Mouse (Mus musculus) induced T-regulatory cell, adult 2 months (primary cell): ENCODE measurements around the gene Cd9.

ENCODE experiments used
- DNase-seq: peaks from one replicate; pipeline ENCODE4 v3.0.0-alpha.2; 2012; ENCODE audit warnings: low read depth

The Cd9 gene

DNA sequence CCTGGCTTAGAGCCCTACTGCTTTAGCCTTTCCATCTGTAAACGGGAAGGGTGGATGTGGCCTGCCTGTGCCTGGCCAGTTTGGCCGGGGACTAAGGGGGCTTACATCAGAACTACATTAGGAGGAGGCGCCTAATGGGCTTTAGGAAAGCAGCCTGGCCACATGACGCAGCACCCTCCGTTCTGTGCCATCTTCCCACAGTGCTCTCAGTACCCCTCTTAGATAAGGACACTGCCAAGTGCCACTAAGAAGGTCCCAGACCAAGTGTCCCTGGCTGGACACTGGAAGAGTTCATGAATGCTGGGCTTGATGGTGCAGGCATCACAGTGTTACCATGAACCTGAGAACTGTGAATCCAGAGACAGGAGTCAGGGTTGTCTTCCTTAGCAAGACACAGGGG lies 20.7 kb downstream of the Cd9 start:
- no peak for DNase-seq

DNA sequence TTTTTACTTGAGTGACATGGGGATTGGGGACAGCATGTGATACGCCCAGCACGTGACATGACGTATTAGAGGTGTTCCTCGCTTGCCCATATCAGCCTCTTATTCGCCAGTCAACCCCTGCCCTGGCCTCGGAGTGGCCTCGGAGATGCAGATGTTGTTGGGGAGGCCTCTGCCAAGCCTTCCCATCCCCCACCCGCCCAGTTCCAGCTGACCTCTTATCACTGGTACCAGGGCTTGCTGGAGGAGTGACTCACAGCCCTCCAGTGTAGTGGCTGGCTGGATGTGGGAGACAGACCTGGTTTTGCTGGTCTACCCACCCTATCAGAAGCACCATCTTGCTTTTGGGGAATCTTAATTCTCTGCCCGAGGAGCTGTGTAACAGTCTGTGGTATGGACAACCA lies 21.3 kb downstream of the Cd9 start:
- DNase-seq: no peak

DNA sequence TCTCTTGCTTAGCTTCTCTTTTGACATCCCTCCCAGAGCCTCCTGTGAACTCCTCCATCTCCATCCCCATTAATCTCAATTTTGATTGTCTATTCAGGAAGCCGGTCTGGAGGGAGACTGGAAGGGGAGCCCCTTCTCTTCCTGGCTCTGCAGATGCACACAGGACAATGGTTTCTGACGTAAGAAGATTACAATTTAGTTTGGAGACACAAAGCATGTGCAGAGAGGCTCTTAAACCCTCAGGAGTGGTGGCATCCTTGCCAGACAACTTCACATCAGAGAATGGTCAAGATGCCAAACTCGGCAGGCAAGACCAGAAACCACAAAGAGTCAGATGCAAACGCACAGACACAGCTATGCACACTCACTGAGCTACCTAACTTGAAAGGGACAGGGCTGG lies 22.7 kb downstream of the Cd9 start:
- no peak for DNase-seq

DNA sequence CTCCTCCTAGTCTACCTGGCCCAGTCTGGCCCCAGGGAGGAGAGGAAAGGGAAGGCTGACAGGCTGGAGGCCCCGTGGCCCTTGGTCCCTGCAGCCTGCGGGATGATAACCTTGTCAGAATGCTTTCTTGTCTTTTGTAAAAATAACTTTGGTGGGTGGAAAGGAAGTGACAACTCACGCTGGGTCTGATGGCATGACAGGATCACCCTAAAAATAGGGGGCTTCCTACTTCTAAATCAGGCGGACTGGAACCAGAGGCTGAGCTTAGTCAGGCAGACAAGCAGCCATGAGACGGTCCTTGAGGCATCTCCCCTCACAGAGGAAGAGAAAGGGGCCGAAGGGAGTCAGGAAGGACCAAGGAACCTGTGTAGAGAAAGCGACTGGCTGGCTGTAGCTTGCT lies 23.3 kb downstream of the Cd9 start:
- DNase-seq: no peak

DNA sequence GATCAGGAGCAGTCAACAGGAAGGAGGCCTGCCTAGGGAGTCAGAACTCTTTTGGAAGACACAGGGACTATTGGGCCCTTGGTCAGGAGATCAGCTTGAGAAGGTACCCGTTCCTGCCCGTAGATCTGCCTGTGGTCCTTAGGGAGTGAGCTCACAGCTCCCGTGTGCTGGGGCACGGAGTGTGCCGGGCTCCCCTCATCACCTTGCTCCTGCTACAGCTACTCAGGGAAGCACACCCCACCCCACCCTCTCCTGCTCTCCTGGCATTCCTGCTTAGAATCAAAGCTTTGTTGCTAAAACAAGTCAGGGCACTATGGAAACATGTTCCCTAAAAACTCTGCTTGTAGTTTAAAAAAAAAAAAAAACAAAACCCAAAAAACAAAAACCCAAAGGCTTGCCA lies 24.0 kb downstream of the Cd9 start:
- DNase-seq: no peak

DNA sequence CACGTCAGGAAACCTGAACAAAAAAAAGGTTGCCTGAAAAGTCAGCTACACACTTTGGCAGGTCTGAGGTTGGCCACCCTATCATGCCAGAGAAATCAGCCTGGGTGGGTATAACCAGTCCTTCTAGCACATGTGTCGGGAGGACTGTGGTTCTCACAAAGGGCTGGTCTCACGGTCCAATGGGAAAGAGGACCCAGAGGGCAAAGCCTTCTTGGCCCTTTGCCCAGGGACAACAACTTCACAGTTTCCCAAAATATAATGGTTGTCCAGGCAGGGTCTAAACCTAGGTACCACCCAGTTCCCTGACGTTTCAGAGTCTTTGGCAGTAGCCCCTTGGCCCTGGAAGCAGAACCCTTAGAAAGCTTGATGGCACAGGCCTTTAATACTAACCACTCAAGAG lies 25.4 kb downstream of the Cd9 start:
- DNase-seq: no peak

DNA sequence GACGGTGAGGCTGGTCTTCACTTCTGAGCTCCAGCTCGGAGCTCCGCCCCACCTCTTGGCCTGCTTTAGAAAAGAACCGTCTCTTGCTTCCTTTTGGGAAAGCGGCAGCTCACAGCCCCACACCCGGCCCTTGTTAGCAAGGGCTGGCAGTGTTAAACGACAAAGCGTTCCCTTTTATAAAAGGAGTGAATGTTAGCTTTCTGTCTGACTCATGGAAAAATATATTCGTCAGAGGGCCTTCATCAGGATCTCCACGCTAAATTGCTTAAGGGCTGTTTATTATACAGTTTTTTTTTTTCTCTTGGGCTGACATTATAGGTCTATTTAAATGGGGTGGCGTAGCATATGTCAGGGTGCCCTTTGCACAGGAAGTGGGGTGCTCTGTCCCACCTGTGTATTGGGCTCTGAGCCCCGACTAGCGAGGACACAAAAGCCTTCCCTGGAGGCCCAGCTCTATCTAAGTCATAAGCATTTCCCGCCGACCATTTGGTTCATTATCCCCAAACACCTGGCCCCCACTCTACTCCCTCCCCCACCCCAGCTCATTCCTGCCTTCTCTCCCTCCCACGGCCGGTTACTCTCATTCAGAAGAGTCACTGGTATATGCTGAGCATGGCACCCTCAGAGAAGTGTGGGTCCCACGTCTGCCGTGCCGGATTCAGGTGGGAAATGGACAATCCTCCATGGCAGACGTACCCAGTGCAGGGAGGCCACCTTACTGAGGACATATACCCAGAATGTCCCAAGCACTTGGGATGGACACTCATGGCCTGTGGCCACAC lies 26.2 kb downstream of the Cd9 start:
- DNase-seq: peak; percentile 57

DNA sequence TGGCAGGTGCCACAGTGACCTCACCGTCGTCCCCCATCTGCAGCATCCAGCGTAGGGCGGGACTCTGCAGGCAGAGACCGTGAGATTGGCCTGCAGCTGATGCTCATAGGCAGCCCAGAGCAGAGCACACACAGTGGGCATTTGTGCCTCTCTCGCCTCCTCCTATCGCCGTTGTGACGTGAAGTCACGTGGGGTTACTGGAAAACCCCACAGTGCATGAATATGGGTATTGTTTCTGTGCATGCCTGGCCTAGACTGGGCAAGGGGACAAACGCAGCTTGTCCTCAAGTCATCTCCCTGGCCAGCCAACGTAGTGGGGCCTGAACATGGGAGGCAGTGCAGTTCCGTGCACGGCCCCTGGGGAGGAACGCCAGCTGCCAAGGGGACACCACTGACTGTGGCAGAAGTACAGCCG lies 27.3 kb downstream of the Cd9 start:
- DNase-seq: peak; percentile 65

DNA sequence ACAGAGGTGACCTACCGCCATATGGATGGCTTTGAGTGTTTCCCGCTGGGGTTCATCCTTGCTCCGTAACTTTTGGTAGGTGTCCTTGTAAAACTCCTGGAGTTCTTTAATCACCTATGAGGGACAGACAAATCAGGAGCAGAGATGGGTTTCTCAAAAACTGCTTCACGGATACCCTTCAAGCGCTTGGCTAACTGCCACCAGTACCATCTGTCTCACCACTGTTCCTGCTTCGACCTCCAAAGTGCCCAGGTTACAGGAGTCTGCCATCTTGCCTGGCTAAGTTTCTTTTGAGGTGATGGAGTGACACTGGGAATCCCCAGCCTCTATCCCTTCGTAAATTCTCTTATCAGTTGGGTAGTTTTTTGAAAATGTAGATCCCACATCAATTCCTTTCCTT lies 32.3 kb downstream of the Cd9 start:
- no peak for DNase-seq

DNA sequence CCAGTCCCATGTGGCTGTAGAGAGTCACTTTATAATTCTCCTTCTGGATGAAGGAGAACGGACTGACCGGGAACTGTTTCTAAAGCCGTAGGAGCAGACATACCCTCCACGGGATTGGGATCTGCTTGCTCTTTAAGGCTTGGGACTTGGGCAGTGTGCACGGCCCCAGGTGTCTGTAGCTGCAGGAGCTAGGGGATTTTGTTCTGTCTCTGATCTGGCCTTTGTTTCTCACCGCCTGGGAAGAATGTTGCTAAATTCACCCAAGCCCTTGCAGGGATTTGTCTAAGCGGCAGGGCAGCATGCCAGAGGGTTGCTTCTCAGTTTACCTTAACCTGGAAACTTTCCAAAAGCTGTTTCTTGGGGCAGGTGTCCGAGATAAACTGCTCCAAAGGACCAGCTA lies 32.8 kb downstream of the Cd9 start:
- no peak for DNase-seq

DNA sequence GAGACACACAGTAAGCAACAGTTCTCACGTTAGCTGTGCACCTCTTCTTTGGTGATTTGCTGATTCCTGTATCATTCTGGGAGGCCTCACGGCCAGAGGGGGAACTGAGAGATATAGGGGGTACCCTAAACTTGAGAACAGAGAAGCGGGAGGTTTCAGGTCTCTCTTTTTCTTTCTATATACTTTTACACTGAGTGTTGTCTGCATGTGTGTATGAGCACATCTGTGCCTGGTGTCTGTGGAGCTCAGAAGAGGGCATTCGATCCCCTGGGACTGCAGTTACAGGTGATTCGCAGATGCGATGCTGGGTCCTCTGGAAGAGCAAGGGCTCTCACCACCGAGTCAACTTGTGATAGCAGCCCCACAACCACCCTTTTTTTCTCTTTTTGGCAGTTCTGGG lies 33.3 kb downstream of the Cd9 start:
- no peak for DNase-seq

DNA sequence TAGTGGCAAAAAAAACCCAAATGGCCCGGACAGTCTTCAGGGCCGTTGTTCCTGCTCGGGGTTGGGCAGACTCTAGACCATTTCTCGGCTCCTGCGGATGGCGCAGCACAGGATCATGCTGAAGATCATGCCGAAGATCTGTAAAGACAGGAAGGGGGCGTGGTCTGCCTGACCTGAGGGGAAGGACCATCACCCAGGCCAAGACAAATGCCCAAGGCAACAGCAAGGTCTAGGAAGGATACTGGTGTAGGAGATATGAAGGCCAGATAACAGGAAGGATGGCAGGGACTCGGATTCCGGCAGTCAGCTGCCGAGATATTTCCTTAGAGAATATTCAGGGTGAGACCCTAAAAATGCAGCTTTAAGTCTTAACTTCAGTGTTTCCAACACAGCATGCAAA lies 34.0 kb downstream of the Cd9 start:
- DNase-seq: no peak

DNA sequence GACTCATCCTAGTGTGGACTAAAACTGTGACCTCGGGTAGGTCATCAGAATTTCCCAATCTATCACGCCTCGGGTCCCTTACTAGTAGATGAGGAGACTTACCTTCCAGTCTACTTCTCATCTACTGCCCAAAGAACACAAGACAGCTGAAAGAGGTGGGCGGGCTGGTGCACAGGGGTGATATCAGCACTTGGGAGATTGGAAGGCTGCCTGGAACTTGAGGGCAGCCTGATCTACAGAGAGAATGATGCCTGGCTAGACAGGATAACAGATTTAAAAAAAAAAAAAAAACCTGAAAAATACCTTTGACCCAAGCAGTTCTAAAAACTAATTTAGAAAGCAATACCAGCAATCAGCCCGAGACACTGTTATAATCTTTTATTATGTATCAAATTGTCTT lies 34.7 kb downstream of the Cd9 start:
- no peak for DNase-seq

DNA sequence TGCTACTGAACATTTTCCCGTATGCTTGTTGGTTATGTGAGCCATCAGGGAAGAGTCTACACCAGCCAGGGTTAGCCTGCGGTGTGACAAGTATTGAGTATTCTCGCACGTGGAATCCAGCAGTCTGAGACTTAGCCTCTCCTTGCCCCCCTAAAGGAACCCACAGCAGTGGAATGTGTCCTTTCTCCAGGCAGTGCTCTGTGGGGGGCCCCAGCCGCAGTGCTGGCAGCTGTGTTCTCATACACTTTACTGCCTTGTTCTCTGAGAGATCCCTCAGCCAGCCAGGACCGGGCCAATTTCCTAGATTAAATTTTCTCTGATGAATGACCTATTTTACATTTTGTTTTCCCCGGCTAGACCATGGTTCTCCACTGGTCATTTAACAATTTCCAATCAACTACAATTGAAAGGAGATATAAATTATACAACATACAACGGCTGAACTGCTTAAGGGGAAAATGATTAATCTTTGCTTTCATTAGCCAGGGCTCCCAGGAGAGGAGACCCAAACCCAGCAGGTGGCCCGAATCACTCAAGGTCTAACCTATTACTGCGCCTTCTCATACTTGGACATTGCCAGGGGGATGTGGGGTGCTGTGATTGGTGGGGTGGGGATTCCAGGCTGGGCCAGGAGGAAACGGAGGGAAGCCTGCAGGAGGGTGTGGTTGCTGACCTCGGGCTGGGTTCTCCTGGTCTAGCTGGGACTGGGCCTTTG lies 38.6 kb downstream of the Cd9 start:
- DNase-seq: no peak

DNA sequence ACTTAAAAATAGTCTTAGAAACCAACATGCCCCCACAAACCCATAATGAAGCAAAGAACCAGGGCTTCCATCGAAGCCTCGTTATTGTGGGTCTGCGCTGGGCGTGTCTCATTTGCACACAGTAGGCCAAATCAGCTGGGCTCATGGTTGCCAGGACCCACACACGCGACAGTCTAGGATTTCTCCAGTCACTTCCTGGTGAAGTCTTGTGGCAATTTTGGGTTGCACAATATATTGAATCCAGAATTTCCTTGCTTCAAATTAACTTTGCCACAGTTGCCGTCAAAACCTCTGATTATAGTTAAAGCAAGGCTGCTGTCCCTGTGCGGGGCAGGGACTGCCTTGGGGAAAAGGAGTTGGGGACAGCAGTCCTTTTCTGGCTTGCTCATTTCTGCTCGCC lies 39.9 kb downstream of the Cd9 start:
- no peak for DNase-seq

DNA sequence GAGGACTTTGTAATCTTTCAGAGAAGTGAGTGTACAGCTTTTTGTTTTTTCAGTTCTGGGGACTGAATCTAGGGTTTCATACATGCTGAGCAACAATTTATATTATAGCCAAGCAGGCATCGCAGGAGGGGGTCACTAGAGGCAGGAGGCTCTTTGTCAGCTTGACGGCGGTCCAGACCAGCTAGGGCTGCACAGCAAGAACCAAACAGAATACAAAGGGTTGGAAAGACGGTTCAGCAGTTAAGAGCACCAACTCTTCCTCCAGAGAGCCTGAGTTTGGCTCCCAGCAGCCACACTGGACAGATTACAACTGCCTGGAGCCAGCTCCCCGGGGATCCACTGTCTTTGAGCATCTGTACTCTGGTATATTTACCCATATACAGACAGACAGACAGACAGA lies 40.3 kb downstream of the Cd9 start:
- DNase-seq: no peak

DNA sequence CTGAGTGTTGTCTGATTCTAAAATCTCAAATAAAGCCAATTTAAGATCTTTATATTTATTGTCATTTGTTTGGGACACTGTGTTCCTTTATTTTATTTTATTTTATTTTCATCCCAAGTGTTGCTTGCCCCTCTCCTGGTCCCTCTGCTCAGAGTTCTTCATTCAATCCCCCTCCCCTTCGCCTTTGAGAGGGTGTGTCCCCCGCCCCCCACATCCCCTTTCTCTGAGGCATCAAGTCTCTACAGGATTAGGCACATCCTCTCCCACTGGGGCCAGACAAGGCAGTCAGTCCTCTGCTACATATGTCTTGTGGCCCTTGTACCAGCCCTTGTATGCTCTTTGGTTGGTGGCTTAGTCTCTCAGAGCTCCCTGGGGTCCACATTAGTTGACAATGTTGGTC lies 46.9 kb downstream of the Cd9 start:
- DNase-seq: no peak

DNA sequence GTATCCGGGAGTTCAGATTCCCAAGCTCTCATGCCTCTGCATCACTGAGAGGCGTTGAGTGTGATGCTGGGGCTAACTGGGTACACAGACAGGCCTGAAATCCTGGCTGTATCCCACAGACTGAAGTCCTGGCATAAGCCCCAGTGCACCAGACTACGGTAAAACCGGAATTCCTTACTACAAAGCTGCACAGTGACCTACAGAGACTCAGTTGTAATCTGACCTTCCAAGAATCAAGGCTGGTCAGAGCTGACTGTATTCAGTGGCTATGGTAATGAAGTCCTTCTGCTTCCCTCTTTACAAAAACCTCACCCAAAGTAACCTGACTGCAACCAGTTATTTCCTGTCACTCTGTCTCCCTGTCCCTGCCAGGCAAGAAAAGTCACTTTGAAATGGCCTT lies 47.4 kb downstream of the Cd9 start:
- DNase-seq: no peak

DNA sequence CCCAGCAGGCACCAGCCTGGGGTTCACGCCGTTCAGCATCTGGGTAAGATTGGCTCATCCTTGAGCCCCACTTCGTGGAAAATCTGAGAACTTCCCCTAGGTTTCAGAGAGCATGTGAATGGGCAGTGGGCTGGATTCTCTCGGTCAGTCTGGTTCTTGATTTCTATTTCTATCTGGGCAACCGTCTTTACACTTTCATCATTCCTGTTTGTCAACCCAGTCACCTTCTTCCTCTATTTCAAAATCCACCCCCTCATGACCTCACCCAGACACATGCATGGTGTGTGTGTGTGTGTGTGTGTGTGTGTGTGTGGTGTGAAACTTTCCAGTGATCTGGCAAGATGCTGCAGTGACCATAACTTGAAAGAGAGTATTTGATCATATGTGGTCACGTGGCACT lies 49.2 kb downstream of the Cd9 start:
- no peak for DNase-seq

DNA sequence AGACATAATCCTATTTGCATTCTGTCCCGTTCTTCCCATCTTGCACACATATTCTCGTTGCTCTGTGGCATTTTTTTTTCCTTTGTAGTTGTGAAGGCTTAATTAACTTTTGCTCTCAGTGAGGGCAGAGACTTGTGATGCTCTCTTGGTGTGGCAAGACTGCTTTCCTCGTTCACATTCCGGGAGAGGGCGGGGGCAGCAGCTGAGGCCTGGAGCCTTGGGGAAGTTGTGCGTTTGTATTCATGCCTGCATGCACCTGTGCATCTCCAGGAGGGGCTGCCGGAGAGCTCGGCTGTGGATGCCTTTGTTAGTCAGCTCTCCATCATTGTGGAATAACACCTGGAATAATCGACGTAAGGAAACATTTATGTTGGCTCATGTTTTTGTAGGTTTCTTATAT lies 52.0 kb downstream of the Cd9 start:
- no peak for DNase-seq

DNA sequence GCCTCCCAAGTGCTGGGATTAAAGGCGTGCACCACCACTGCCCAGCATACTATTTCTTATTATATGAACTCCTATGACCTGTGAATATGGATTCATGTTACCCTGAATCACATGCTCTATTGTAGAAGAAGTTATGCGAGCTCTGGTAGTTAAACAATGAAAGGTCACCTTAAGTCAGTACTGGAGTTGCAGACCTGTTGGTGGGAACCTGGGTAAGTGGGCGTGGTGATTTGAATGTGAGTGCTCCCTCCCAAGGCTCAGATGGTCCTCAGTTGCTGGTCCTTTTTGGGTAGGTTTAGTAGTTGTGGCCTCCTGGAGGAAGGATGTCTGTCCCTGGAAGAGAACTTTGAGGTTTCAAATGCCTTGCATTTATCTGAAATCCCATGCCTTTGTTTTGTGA lies 57.8 kb downstream of the Cd9 start:
- no peak for DNase-seq

DNA sequence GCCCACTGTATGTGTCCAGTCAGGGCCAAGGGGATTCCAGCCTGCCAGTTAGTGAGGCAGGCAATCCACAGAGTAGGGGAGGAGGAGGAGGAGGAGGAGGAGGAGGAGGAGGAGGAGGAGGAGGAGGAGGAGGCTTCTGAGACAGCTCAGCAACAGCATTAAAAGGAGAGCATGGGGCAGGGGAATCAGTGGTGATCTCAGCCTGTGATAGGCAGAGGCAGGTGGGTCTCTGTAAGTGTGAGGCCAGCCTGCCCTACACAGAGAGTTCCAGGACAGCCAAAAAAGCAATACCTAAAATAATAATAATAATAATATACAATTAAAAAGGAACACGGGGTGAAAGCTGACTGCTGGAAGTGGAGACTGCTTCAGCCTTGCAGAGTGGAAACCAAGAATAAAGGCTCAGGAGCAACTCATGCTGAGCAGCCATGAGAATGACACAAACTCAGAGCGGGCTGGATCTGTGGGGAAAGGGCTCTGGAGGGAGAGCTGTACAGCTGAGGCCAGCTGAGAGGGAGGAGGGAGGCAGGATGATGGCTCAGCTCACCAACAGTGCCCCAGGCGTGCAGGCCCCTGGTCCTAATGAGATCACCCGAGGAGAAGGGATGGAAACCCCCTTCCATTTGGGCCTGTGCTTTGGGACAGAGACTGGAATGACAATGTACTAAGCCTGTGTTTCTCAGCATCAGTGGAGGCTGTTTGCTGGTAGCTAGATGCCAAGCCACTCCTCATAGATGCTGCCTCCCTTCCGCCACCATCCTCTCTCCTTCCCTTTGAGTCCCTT lies 59.7 kb downstream of the Cd9 start:
- DNase-seq: no peak
